Mouse (Mus musculus): Measurements from ENCODE around the gene 2810408A11Rik. TPM values are rescaled to one million over a fixed set of nuclear protein-coding genes. Genes with fewer than 3 reads are reported as not detected.
A peak's percentile ranks its signal among the peaks of the same experiment; 100 is the strongest.

Gene 2810408A11Rik
- polyA plus RNA-seq, 1 experiment from 2014 or later = 14.1 TPM

DNA sequence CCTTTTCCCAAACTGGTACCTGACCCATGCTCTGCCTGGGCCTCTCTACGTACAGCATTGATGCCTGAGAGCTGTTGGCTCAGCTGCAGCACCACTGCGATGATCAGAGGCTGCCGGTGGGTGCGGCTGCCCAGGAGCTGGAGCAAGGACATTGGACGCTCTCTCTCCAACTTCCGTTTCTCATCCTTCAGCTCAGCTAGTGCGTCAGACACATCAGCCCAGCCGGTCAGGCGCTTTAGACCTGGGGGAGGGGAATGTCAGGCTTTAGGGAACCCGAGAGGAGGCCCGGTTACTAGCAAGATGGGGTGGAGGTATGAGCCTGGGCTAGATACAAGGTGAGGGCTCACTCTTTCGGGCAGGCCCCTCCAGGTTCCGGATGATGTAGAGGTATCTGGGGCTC is 44.4 kb upstream of the 2810408A11Rik start:
- H3K9ac ChIP-seq = no peak overlapping the region
- H3K27me3 ChIP-seq (ENCODE audit: insufficient read depth, low read length) = no peaks in the 10 kb centered on the region
- 62% methylated on average over 13 of the region's 13 CpGs for WGBS
- DNase-seq (no peak), ATAC-seq (ENCODE audit: insufficient read depth) (no peak)
- 0 out of 2 replicates have a peak overlapping the region, but pooled peaks have one; percentile 20 for H3K4me2 ChIP-seq
- H3K4me3 ChIP-seq (ENCODE audit: low read depth, low read length) = no peak overlapping the region
- H3K9me3 ChIP-seq (ENCODE audit: low read depth, low read length) = no peaks in the 10 kb centered on the region
- no peak overlapping the region for H3K27ac ChIP-seq (ENCODE audit: low read depth)
- peaks cover 13% of the 10 kb centered on the region; the same call in 1 of the 2 replicates for H3K4me1 ChIP-seq (ENCODE audit: insufficient read depth)
- no peak for TF ChIP-seq CTCF (IDR thresholded peaks at IDR 0.05; ENCODE audit: low read depth)
- H3K36me3 ChIP-seq (ENCODE audit: insufficient read depth) = peaks cover 34% of the 10 kb centered on the region; the same call in 1 of the 2 replicates

DNA sequence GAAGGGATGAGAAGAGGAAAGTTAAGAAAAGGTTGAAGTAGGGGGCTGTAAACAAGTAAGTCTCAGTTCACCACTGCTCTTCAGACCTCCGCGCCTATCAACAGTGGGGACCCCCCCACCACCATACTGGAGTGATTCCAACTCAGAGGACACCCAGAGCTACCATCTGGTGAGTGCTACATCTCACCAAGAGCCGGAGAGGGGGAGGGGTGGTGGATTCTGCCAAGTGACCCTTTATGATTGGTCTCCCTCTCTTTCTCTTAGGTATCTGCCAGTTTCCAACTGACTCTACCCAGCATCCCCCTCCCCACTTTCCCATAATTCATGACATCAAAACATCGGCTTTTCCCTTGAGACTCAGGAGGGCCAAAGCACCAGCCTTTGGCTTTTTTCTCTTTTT is 40.2 kb upstream of the 2810408A11Rik start:
- ATAC-seq (ENCODE audit: insufficient read depth) = no peak

DNA sequence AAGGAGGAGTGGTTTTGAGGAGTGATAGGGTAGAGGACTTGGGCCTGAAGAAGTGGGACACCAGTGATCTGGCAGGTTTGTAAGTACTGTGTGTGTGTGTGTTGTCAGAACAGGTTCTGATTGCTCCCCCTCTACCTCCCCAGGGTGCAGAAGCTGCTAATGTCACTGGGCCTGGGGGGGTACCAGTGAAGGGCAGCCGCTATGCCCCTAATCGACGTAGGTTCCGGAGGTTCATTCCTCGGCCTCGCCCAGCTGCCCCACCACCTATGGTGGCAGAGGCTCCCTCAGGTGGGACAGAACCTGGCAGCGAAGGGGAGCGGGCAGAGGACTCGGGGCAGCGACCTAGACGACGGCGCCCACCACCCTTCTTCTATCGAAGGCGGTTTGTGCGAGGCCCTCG is 38.9 kb upstream of the 2810408A11Rik start:
- Histone ChIP-seq H3K9ac (no peak overlapping the region), H3K36me3 (ENCODE audit: insufficient read depth) (peaks cover 23% of the 10 kb centered on the region; the same call in 1 of the 2 replicates), H3K4me2 (no peak overlapping the region), H3K27me3 (ENCODE audit: insufficient read depth, low read length) (peaks cover 26% of the 10 kb centered on the region), H3K4me3 (ENCODE audit: low read depth, low read length) (no peak overlapping the region), H3K4me1 (ENCODE audit: insufficient read depth) (peaks cover 6% of the 10 kb centered on the region; the same call in 1 of the 2 replicates), H3K27ac (ENCODE audit: low read depth) (no peak overlapping the region), H3K9me3 (ENCODE audit: low read depth, low read length) (no peaks in the 10 kb centered on the region)
- WGBS = 88% methylated on average over 17 of the region's 17 CpGs
- DNase-seq (no peak), ATAC-seq (ENCODE audit: insufficient read depth) (no peak)
- TF ChIP-seq CTCF (IDR thresholded peaks at IDR 0.05; ENCODE audit: low read depth) = no peak

More for the DNA sequence above, 40.2 kb upstream of the 2810408A11Rik start:
- H3K4me1 ChIP-seq (ENCODE audit: insufficient read depth) = peaks cover 10% of the 10 kb centered on the region; the same call in 1 of the 2 replicates
- no peak for TF ChIP-seq CTCF (IDR thresholded peaks at IDR 0.05; ENCODE audit: low read depth)
- no peak overlapping the region for H3K4me2 ChIP-seq
- H3K9ac ChIP-seq = no peak overlapping the region
- H3K27me3 ChIP-seq (ENCODE audit: insufficient read depth, low read length) = peaks cover 14% of the 10 kb centered on the region
- WGBS = 56% methylated on average over 4 of the region's 4 CpGs
- DNase-seq = no peak
- H3K4me3 ChIP-seq (ENCODE audit: low read depth, low read length) = no peak overlapping the region
- peaks cover 34% of the 10 kb centered on the region; the same call in 1 of the 2 replicates for H3K36me3 ChIP-seq (ENCODE audit: insufficient read depth)
- H3K9me3 ChIP-seq (ENCODE audit: low read depth, low read length) = no peaks in the 10 kb centered on the region
- H3K27ac ChIP-seq (ENCODE audit: low read depth) = no peak overlapping the region

DNA sequence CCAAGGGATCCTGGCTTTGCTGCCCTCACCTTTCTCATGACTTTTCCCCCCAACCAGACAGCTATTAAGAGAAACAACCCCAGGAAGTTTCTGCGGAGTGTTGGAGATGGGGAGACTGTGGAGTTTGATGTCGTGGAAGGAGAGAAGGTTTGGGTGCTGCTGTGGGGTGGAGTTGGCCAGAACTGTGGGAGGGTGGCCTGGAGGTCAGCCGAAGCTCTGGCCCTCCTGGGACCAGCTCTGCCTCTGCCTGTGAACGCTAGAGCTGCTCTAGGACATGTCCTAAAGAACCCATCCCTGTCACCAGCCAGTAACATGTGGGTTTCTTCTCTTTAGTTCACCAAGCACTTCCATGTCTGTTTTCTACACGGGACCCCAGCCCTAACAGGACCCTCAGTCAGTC is 38.4 kb upstream of the 2810408A11Rik start:
- no peak overlapping the region for H3K4me3 ChIP-seq (ENCODE audit: low read depth, low read length)
- 59% methylated on average over 5 of the region's 5 CpGs for WGBS
- H3K36me3 ChIP-seq (ENCODE audit: insufficient read depth) = peaks cover 17% of the 10 kb centered on the region; the same call in 1 of the 2 replicates
- H3K27me3 ChIP-seq (ENCODE audit: insufficient read depth, low read length) = peaks cover 28% of the 10 kb centered on the region
- ATAC-seq (ENCODE audit: insufficient read depth) = no peak
- no peak overlapping the region for H3K4me2 ChIP-seq
- no peak for DNase-seq
- no peak overlapping the region for H3K9ac ChIP-seq
- no peaks in the 10 kb centered on the region for H3K9me3 ChIP-seq (ENCODE audit: low read depth, low read length)
- no peak for TF ChIP-seq CTCF (IDR thresholded peaks at IDR 0.05; ENCODE audit: low read depth)
- no peak overlapping the region for H3K27ac ChIP-seq (ENCODE audit: low read depth)
- H3K4me1 ChIP-seq (ENCODE audit: insufficient read depth) = peaks cover 6% of the 10 kb centered on the region; the same call in 1 of the 2 replicates

DNA sequence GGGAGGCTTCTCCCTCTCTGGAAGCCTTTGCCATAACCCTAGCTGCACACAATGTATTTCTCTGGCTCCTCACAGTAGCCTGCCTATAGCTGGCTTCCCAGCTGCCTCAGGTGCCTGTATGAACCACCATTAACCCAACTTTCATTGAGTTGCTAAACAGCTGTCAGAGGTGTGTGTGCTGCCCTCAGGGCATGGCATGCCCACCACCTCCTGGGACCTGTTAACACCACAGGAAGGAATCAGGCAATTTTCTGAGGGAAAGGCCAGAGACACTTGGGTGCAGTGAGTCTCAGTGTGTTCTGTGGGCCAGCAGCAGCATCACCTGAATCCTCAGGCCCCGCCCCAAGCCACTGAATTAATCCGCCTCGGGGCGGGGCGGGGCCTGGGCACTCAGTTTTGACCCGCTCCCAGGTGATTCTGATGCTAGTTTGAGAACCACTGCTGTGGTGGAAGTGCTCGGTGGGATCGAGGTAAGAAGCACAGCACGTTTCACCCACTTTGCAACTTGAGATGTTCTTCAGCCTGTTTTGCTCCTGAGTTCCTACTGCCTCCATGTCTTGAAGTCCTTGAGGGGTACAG is 37.7 kb upstream of the 2810408A11Rik start:
- no peak overlapping the region for H3K27ac ChIP-seq (ENCODE audit: low read depth)
- ATAC-seq (ENCODE audit: insufficient read depth) = no peak
- peaks cover 28% of the 10 kb centered on the region for H3K27me3 ChIP-seq (ENCODE audit: insufficient read depth, low read length)
- no peak for DNase-seq
- no peak overlapping the region for H3K4me2 ChIP-seq
- no peaks in the 10 kb centered on the region for H3K9me3 ChIP-seq (ENCODE audit: low read depth, low read length)
- peaks cover 6% of the 10 kb centered on the region; the same call in 1 of the 2 replicates for H3K4me1 ChIP-seq (ENCODE audit: insufficient read depth)
- WGBS = 26% methylated on average over 9 of the region's 9 CpGs
- no peak overlapping the region for H3K9ac ChIP-seq
- H3K36me3 ChIP-seq (ENCODE audit: insufficient read depth) = peaks cover 12% of the 10 kb centered on the region; the same call in 1 of the 2 replicates
- H3K4me3 ChIP-seq (ENCODE audit: low read depth, low read length) = no peak overlapping the region
- no peak for TF ChIP-seq CTCF (IDR thresholded peaks at IDR 0.05; ENCODE audit: low read depth)

DNA sequence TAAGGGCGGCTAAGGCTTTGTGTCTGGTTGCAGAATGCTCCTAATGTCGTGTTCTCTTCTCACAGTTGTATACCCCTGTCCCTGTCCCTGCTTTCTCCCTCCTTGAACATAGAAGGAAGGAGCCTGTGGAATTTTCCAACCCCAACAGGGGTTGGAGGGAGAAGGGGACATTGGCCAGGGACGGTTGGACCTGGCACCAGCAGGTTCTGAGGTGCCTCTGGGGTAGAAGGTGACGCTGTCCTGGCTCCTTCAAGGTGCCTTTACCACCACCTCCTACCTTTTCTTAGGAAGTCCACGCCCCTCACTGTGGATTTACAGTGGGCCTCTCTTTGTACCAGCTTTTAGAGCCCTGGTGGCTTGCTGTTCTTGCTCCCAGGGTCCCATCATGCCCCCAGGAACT is 37.0 kb upstream of the 2810408A11Rik start:
- DNase-seq (no peak), ATAC-seq (ENCODE audit: insufficient read depth) (no peak)
- Histone ChIP-seq H3K9ac (no peak overlapping the region), H3K4me2 (no peak overlapping the region), H3K4me1 (ENCODE audit: insufficient read depth) (peaks cover 6% of the 10 kb centered on the region; the same call in 1 of the 2 replicates), H3K9me3 (ENCODE audit: low read depth, low read length) (no peaks in the 10 kb centered on the region), H3K36me3 (ENCODE audit: insufficient read depth) (peaks cover 9% of the 10 kb centered on the region; the same call in 1 of the 2 replicates), H3K4me3 (ENCODE audit: low read depth, low read length) (no peak overlapping the region), H3K27me3 (ENCODE audit: insufficient read depth, low read length) (peaks cover 28% of the 10 kb centered on the region), H3K27ac (ENCODE audit: low read depth) (no peak overlapping the region)
- WGBS = 73% methylated on average over 5 of the region's 5 CpGs
- no peak for TF ChIP-seq CTCF (IDR thresholded peaks at IDR 0.05; ENCODE audit: low read depth)

DNA sequence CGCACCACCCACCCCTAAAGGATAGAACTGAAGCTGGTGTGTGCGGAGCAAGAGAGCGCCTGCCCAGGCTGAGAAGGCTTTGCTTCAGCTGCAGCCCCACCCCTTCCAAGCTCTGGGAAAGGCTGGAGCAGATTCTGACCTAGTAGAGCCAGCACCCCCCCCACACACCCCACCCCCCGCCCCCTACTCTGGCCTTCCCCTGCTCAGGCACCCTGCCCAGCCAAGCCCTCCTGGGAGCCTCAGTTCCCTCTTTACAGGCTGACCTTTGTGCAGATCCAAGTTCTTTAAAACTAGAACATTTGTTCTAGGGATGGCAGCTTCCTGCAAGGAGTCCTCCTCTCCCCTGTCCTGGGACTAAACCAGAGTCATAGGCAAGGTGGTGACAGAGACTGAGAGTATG is 36.6 kb upstream of the 2810408A11Rik start:
- Histone ChIP-seq H3K9me3 (ENCODE audit: low read depth, low read length) (no peaks in the 10 kb centered on the region), H3K27ac (ENCODE audit: low read depth) (no peak overlapping the region), H3K36me3 (ENCODE audit: insufficient read depth) (0 out of 2 replicates have a peak, but pooled peaks cover 5% of the 10 kb centered on the region), H3K4me2 (peak overlapping the region; percentile 99; the same call in 1 of the 2 replicates), H3K4me1 (ENCODE audit: insufficient read depth) (peaks cover 6% of the 10 kb centered on the region; the same call in 1 of the 2 replicates), H3K9ac (no peak overlapping the region), H3K27me3 (ENCODE audit: insufficient read depth, low read length) (peaks cover 28% of the 10 kb centered on the region), H3K4me3 (ENCODE audit: low read depth, low read length) (no peak overlapping the region)
- DNase-seq (no peak), ATAC-seq (ENCODE audit: insufficient read depth) (no peak)
- 28% methylated on average over 4 of the region's 4 CpGs for WGBS
- TF ChIP-seq CTCF (IDR thresholded peaks at IDR 0.05; ENCODE audit: low read depth) = no peak

Data from lung, embryonic 14.5 days (tissue).